Mouse (Mus musculus): ENCODE data around the gene Chd4.

The Chd4 gene

DNA sequence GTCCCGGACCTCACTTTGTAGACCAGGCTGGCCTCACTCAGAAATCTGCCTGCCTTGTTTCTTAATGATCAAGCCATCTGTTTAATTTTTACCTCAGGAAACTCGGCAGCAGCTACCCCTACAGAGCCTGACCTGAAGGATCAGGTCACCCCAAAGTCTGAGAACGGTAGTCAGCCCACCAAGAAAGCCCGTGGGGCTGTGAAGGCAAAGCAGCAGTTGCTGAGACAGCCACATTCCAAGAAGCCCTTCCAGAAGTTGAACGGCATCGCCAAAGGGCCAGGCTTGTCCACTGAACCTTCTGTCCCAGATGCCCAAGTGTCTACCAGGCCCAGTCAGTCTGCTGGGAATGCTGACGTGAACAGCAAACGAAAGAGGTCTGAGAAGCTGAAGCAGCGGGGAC, 48.1 kb downstream of the Chd4 start:
- DNase-seq = no peak

DNA sequence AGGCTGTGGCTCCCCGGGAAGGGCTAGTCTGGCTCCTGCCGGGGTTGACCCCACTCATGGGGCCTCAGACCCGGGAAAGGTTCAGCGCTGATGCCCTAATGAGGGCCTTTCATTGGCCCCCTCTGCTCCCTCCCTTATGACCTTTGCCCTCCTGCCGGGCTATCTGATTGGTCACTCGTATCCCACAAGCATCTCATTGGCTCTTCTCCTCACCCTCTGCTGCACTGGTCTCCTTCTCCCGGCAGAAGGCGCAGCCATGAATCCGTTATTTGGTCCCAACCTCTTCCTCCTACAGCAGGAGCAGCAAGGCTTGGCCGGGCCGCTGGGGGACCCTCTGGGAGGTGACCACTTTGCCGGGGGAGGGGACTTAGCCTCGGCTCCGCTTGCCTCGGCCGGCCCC, 49.2 kb downstream of the Chd4 start, which contains the start of gene Iffo1:
Gene Iffo1, plus strand, starts transcription at position 241 of the 400 bp plus-strand sequence.
- peak; percentile 81 to 87 for DNase-seq

GRCm38 (mm10) chr6:125145479-125145951, 49.7 kb downstream of the Chd4 start:
- DNase-seq = no peak

GRCm38 (mm10) chr6:125146148-125146547, 50.4 kb downstream of the Chd4 start:
- DNase-seq = no peak

GRCm38 (mm10) chr6:125146797-125147196, 51.0 kb downstream of the Chd4 start:
- DNase-seq = no peak

GRCm38 (mm10) chr6:125147329-125147728, 51.5 kb downstream of the Chd4 start:
- DNase-seq = no peak

DNA sequence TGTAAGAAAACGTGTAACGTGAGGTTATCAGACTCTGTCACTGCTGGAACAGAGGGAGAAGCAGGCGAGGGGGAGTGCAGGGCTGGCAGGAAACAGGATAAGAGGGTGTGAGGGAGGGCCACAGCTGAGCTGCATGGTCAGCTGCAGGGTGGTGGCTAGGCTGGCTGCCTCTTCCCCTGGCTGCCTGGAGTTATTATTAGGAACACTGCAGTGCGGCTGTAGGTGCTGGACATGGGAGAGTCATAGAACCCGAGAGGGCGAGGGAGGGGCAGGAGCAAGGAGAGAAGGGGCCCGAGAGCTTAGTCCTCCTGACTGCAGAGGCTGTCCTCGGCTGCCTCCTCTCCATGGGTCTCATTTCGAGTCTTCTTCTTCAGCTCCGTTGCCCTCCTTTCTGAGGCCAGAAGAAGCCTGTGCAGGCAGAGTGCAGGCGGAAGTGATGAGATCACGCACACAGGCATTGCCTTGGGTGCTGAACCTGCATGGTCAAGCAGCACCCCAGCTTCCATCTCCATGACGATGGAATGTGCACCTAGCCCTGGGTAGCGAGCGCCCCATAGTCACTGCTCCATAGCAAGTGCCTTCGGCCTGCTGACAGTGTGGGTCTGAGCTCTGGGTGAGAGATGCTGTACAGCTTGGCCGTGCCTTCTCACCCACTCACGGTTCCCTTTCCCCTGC, 52.6 kb downstream of the Chd4 start:
- no peak for DNase-seq

- DNase-seq = no peak
These were observed 53.3 kb downstream of the Chd4 start for GRCm38 (mm10) chr6:125148926-125149568.

DNA sequence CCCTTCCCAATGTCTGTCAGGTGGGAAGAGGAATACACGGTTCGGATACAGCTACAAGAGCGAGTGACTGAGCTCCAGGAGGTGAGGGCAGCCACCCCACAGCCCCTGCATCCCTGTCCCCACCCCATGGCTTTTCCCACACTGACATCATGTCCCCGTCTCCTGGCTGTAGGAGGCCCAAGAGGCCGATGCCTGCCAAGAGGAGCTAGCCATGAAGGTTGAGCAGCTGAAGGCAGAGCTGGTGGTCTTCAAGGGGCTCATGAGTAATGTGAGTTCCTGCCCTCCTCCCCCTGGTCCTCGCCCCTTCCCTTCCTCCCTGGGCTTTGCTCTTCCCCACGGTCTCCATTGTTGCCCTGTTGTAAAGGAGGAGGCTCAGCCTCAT, 53.8 kb downstream of the Chd4 start:
- no peak for DNase-seq

DNA sequence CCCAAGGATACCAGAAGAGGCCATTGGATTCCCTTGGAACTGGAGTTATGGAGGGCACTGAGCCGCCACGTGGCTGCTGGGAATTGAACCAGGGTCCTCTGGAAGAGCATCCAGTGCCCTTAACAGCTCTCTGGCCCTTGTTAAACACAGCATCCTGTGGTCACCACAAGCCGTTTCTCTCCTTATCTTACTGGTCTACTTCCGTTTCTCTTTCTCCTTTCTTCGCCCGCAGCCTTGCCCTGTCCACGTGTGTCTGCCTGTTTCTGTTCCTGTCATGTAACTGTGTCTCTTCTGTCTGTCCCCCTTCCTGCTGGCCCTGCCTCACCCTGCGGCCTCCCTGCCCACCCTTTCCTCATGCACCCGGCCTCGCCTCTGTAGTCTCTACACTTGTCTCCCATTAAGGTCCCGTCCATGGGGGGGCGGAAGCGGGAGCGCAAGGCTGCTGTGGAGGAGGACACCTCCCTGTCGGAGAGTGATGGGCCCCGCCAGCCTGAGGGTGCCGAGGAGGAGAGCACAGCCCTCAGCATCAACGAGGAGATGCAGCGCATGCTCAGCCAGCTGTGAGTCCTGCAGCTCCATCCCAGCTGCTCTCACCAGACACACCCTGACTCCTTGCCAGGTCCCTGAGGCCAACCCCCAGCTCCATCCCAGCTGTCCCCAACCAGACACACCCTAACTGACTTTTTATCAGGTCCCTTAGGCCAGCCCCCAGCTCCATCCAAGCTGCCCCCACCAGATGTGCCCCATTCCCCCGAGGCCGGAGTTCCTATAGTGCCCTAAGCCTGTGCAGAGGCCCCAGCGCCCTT, 56.6 kb downstream of the Chd4 start:
- DNase-seq = no peak

- no peak for DNase-seq
These were observed 57.2 kb downstream of the Chd4 start for GRCm38 (mm10) chr6:125153018-125153389.

DNA sequence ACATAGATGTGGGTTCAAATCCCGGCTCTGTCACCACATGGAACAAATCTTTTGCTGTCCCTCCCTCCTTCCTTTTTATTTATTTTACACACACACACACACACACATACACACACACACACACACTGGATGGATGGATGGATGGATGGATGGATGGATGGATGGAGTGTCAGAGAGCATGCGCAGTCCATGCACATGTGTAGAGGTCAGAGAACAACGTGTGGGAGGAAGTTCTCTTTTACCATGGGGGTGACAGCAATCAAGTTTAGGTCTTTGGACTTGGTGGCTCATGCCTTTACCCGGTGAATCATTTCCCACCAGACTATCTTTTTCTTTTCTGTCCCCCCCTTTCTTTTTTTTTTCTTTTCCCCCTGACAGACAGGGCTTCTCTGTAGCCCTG, 57.9 kb downstream of the Chd4 start:
- DNase-seq = no peak

DNA sequence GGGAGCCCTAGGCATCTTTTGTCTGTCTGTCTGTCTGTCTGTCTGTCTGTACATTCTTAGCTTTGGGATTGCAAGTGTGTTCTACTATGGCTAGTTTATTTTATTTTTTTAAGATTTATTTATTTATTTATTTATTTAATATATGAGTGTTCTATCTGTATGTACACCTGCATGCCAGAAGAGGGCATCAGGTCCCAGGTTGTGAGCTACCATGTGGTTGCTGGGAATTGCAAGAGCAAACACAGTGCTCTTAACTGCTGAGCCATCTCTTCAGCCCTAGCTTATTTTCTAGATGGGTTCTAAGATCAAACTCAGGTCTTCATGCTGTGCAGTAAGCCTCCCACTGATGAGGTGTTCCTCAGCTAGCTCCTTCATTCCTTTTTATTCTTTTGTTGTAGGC, 58.8 kb downstream of the Chd4 start:
- no peak for DNase-seq

DNA sequence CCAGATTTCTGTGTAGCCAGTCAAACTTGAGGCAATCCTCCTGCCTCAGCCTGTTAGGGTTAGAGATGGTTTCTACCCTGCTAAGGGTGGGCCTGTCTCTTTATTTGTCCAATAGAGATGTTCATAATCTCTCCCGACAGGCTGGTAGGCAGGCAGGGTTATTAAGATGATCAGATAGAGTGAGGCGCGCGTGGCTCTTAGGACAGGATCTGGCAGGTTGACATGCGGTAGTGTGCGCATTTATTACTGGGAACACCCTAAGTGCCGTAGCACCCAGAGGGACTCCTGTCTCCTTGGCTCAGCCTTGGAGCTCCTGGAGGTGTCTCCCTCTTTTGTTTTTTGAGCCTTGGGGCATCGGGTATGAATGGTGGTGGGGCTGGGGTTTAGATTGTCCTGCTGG, 59.5 kb downstream of the Chd4 start:
- DNase-seq = no peak

DNA sequence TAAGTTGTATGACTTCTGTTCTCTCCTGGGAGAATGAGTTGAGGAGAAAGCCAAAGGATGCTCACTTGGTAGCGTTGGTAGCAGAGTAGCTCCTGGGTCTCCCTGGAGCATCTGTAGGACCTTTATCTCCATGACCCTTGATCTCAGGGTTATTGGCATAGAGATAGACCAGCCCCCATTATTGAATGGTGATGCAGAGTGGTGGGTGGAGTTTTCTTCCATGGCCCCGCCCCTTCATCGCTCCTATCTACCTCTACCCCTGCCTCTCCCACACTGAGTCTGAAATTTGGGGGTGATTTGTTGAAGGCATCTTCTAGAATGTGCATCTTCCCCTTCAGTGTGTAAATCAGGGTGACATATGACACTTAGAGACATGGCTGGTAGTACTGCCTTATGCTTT, 60.7 kb downstream of the Chd4 start:
- no peak for DNase-seq

DNA sequence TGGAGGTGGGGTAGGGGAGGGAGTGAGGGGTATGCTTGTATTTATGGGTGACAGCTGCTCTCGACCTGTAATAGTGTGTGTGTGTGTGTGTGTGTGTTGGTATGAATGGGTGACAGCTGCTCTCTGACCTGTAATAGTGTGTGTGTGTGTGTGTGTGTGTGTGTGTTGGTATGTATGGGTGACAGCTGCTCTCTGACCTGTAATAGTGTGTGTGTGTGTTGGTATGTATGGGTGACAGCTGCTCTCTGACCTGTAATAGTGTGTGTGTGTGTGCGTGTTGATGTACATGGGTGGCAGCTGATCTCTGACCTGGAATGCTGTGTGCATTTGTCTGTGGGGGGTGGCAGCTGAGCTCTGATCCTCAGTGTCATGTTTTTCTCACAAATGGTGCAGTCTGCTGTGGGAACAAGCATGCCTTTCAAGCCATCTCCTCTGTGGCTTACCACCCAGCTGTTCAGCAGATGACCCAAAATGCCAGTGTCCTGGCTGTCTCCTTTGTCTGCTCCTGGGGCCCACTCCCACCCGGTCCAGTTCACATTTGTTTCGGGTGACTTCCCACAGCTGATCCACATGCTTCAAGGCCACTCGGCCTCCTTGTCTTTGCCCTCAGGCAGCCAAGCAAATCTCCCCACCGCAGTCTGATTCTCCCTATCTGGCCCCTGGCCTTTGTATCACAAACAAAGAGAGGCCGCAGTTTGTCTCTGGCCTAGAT, 61.3 kb downstream of the Chd4 start:
- no peak for DNase-seq

- DNase-seq = no peak
These were observed 63.2 kb downstream of the Chd4 start for GRCm38 (mm10) chr6:125158944-125159492.

GRCm38 (mm10) chr6:125159773-125160557, 64.2 kb downstream of the Chd4 start:
- DNase-seq = no peak

DNA sequence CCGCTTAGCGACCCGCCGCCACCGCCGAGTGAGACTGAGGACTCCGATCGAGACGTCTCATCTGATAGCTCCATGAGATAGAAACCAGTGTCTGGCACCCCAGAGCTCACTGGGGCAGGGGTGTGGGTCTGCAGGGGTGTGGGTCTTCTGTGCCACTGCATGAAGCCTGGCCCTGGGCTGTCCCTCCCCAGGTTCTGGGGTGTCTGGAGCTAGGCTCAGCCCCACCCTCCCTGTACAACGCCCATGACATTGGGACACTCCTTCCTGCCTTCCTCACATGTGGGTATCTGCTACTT, 64.7 kb downstream of the Chd4 start:
- no peak for DNase-seq

- DNase-seq = no peak
These were observed 65.3 kb downstream of the Chd4 start for GRCm38 (mm10) chr6:125160854-125161760.

DNA sequence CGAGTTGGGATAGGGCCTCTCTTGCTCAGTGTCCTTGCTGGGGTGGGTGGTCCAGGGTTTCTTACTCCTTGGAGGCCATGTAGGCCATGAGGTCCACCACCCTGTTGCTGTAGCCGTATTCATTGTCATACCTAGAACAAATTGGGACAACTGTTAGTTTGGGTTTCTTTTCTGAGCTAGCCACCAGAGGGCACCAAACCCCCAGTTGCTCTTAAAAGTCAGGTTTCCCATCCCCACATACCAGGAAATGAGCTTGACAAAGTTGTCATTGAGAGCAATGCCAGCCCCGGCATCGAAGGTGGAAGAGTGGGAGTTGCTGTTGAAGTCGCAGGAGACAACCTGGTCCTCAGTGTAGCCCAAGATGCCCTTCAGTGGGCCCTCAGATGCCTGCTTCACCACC, 66.2 kb downstream of the Chd4 start:
- DNase-seq = peak; percentile 76 to 77
